Mouse (Mus musculus) heart, adult 2 months (tissue): ENCODE results near the gene Cd55. TPM values are rescaled to one million over a fixed set of nuclear protein-coding genes. Genes with fewer than 3 reads are reported as not detected.
"Not testable (repeated sequence)": the region's sequence is repeated elsewhere in the genome, so short reads cannot be mapped to it uniquely, and the experiment has no call there.

Source experiments
- DNase-seq, 2 experiments: peaks; one replicate each; pipeline ENCODE4 v3.0.0; 2021
- H3K27ac ChIP-seq: fragments of 200-600 bp; 2 replicates; pipeline ENCODE4 v1.8.1; 2022
- H3K27me3 ChIP-seq: fragments of 200-500 bp; 2 replicates; pipeline ENCODE4 v1.6.1; 2012; ENCODE audit warnings: mild to moderate bottlenecking, low read length, inconsistent platforms, mixed read lengths; ENCODE audit not compliant: control insufficient read depth, insufficient read depth
- H3K36me3 ChIP-seq: fragments of 200-500 bp; 2 replicates; pipeline ENCODE4 v1.6.1; 2012; ENCODE audit warnings: low read length, inconsistent platforms; ENCODE audit not compliant: control insufficient read depth, insufficient read depth
- H3K4me1 ChIP-seq: fragments of 200-500 bp; 2 replicates; pipeline ENCODE4 v1.6.1; 2011; ENCODE audit warnings: low read length; ENCODE audit not compliant: control insufficient read depth, insufficient read depth
- H3K4me3 ChIP-seq: fragments of 200-600 bp; 2 replicates; pipeline ENCODE4 v1.8.1; 2022
- H3K79me2 ChIP-seq: fragments of 200-500 bp; replicated peaks from 2 replicates; pipeline ENCODE4 v1.6.1; 2012; ENCODE audit warnings: mild to moderate bottlenecking, inconsistent platforms, low read length, moderate library complexity, mixed read lengths; ENCODE audit not compliant: control insufficient read depth, insufficient read depth
- H3K9ac ChIP-seq: fragments of 200-500 bp; 2 replicates; pipeline ENCODE4 v1.6.1; 2012; ENCODE audit warnings: low read depth, mild to moderate bottlenecking, control low read depth, inconsistent platforms, low read length, mixed read lengths
- CTCF ChIP-seq: fragments of 200-600 bp; IDR thresholded peaks from 2 replicates; pipeline ENCODE4 v1.8.1; 2022; ENCODE audit warnings: antibody characterized with exemption, mild to moderate bottlenecking, moderate library complexity
- EP300 ChIP-seq: fragments of 200-500 bp; IDR thresholded peaks from 2 replicates; pipeline ENCODE4 v1.6.1; 2011; ENCODE audit warnings: low read depth, low read length, control low read depth; ENCODE audit not compliant: insufficient read depth
- POLR2A ChIP-seq: fragments of 200-500 bp; IDR thresholded peaks from 2 replicates; pipeline ENCODE4 v1.6.1; 2011; ENCODE audit warnings: mild to moderate bottlenecking, low read depth, low read length, control low read depth; ENCODE audit not compliant: insufficient read depth
- WGBS: fragments of 180-500 bp; shearing (Covaris S2); methylation state at CpG from one replicate; pipeline ENCODE4 v1.1.7; 2018; 5-methylcytosine and 5-hydroxymethylcytosine counted together
- intact Hi-C: fragments of 180-260 bp; cut with DNase I; formaldehyde crosslinking; loops from one replicate; pipeline ENCODE4 v1.15.1; 2025
- polyA plus RNA-seq: library from polyadenylated mRNA; depleted of rRNA; stranded (reverse); fragments of >200 nt; gene quantifications from 2 replicates; pipeline ENCODE4 v1.2.3, GENCODE M21; 2012; rRNA removed
- total RNA-seq, 2 experiments: library from RNA; stranded (reverse); gene quantifications; 2 replicates each; pipeline ENCODE4 v1.2.3; 2021

Gene Cd55
- total and polyA plus RNA-seq, 3 experiments = 7.6 to 8.3 (median 8.0) TPM

DNA sequence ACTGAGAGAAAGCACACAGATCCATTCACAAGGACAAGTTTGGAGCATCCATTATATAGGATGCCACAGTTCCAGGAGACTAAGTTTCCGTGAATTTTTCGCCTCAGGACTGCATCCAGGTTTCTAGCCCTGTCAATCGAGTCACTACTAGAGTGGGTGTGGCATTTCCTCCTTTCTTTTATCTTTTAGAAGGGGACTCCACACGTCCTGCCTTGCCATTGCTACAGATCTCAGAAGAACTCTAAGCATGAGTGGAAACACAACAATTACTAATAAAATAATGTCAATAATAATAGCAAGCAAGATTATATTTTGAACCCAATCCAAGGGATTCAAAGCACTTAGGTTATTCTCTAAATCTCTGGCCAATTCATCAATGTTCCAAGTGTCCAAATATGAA is 31.6 kb downstream of the Cd55 start:
- Histone ChIP-seq H3K4me1 (no peaks in the 10 kb centered on the region), H3K36me3 (no peaks in the 10 kb centered on the region), H3K79me2 (no peaks in the 10 kb centered on the region), H3K9ac (no peak overlapping the region), H3K4me3 (no peak overlapping the region), H3K27ac (no peak overlapping the region), H3K27me3 (no peaks in the 10 kb centered on the region)
- TF ChIP-seq EP300 (no peak), POLR2A (no peak), CTCF (no peak)
- DNase-seq = no peak
- intact Hi-C loops = no loop called here
- WGBS = 58% methylated on average over 4 of the region's 4 CpGs

DNA sequence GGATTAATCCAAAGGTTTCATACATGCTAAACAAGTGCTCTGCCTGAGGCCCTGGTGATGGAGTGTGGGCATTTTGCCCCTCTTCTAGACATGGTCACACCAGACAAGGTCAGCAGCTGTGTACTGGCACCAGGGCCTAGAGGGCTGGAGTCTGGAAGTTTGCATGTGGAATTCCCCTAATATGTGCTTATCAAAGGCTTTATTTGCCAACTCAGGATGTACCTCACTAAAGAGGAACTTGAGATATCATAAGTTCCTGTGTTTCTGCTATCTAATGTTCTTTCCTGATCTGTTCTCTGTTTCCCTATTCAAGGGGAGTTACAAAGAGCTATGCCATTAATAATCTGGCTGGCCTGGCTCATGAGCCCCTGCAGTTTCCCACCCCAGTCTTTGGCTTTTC is 33.9 kb downstream of the Cd55 start:
- H3K4me3 ChIP-seq, H3K4me1 ChIP-seq, DNase-seq, H3K27ac ChIP-seq, H3K36me3 ChIP-seq, H3K27me3 ChIP-seq, H3K79me2 ChIP-seq, H3K9ac ChIP-seq, intact Hi-C loops: not testable (repeated sequence)

- H3K9ac ChIP-seq, H3K79me2 ChIP-seq, H3K36me3 ChIP-seq, H3K4me3 ChIP-seq, H3K4me1 ChIP-seq, H3K27ac ChIP-seq, H3K27me3 ChIP-seq, intact Hi-C loops, DNase-seq: not testable (repeated sequence)
- 66% methylated on average over 3 of the region's 3 CpGs for whole genome bisulfite sequencing
Observed at GRCm38 (mm10) chr1:130427175-130427853, 35.2 kb downstream of the Cd55 start.

GRCm38 (mm10) chr1:130422664-130423111 is 39.9 kb downstream of the Cd55 start, which contains the start of gene Cd55b:
Cd55b (minus strand) TSS chr1:130423009.
- intact Hi-C loops = no loop called here
- H3K79me2 ChIP-seq = no peaks in the 10 kb centered on the region
- TF ChIP-seq CTCF = no peak
- TF ChIP-seq POLR2A = no peak
- no peak for TF ChIP-seq EP300
- H3K27me3 ChIP-seq = no peaks in the 10 kb centered on the region
- H3K9ac ChIP-seq = no peak within 1 kb of the TSS
- no peak within 1 kb of the TSS for H3K4me3 ChIP-seq
- DNase-seq = peak; percentile 5 to 18
- H3K27ac ChIP-seq = no peak within 1 kb of the TSS
- no peaks in the 10 kb centered on the region for H3K4me1 ChIP-seq
- H3K36me3 ChIP-seq = no peaks in the 10 kb centered on the region
- 47% methylated on average over 18 of the region's 18 CpGs for WGBS

DNA sequence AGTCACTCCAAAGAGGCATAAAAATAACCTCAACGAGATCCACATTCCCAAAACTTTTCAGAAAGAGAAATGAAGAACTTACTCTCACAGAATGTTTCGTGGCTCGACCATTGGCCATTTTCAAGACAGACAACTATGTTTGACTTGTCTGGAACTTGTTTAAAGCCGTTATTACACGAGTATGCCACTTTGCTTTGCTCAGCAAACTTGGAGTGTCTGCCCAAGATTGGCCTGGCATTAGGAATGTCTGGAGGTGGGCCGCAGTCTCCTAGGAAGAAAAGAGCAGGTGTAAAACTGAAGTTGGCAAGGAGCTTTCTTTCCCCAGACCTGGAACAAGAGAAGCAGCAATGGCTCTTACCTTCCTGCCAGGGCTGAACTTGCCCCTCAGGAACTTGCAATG is 40.5 kb downstream of the Cd55 start:
- H3K36me3 ChIP-seq, H3K4me1 ChIP-seq, H3K27me3 ChIP-seq, H3K79me2 ChIP-seq, H3K4me3 ChIP-seq, intact Hi-C loops, DNase-seq, H3K27ac ChIP-seq, H3K9ac ChIP-seq: not testable (repeated sequence)
- WGBS = 67% methylated on average over 1 of the region's 6 CpGs

DNA sequence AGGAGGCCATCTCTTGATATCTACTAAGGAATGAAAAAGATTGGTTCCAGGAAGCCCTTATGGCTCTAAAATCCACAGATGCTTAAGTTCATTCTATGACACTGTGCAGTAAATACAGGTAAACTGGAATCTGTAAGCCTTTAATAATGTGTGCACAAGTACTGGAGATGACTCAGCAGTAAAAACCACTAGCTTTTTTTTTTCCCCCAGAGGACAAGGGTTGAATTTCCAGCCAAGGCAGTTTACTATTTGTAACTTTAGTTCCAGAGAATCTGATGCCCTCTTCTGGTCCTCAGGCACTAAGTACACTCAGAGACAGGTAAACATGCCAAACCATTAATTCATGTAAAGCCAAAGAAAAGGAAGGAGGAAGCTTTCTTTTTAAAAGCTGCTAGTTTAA is 65.4 kb downstream of the Cd55 start:
- H3K79me2 ChIP-seq, H3K9ac ChIP-seq, H3K27me3 ChIP-seq, H3K4me1 ChIP-seq, H3K4me3 ChIP-seq, H3K27ac ChIP-seq, DNase-seq, intact Hi-C loops, H3K36me3 ChIP-seq: not testable (repeated sequence)

Other genes starting within 250 kb of the Cd55 start
- gene Cd55b, start 39.7 kb downstream of the Cd55 start, total RNA-seq = not detected
- gene Cd55b, start 39.7 kb downstream of the Cd55 start, polyA plus RNA-seq = not detected in 2 replicates
- gene Zp3r, start 166.9 kb upstream of the Cd55 start, total RNA-seq = not detected
- gene Zp3r, start 166.9 kb upstream of the Cd55 start, polyA plus RNA-seq = not detected in 2 replicates
- not detected for gene C4bp, start 198.9 kb upstream of the Cd55 start, total RNA-seq
- gene C4bp, start 198.9 kb upstream of the Cd55 start, polyA plus RNA-seq = not detected in 2 replicates